8 mouse cellular contexts compared by ENCODE assay signal in the genomic region with DNA sequence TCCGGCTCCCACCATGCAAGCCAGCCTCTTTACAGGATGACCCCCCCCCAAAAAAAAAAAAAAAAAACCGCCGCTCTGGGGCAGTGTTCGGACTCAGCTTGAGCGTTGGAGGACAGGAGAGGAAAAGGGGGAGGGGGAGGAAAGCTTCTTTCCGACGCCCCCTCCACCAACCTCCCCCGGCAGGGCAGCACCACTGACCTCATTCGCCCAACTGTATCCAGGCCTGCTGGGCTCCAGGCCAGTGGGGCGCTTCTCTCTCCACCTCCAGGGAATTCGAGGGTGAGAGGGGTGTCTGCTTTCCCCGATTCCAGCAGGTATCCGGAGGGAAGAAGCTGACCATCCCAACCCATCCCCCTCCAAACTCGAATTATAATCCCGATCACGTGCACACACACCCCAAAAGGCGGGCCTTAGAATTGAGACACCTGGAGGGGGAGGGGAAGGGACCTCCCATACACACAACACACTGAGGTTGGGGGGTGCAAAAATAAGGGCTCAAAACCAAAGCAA. TPM values are rescaled to one million over a fixed set of nuclear protein-coding genes. Genes with fewer than 3 reads are reported as not detected.
A peak's percentile ranks its signal among the peaks of the same experiment; 100 is the strongest.
DNase-seq lines count a peak whose midpoint lies in the region; ATAC-seq and TF ChIP-seq lines count a peak whose summit lies in the region.

No protein-coding gene starts in this region.

- no peaks in the 10 kb centered on the region for H3K36me3 ChIP-seq in C2C12 (ENCODE audit: control insufficient read depth, insufficient read depth)
- peaks cover 8% of the 10 kb centered on the region for H3K36me3 ChIP-seq in heart, embryonic 16.5 days (ENCODE audit: control insufficient read depth, insufficient read depth)

- peak overlapping the region; percentile 55; the same call in 1 of the 2 replicates for H3K27ac ChIP-seq in cortical plate, adult 2 months (ENCODE audit: insufficient read depth, low read length)
- H3K27ac ChIP-seq in heart, embryonic 16.5 days (ENCODE audit: low read length): peak overlapping the region; percentile 88

- ATAC-seq in heart, embryonic 16.5 days (replicated peaks; ENCODE audit: extremely low read depth, insufficient read depth, low FRiP score): peak; percentile 55

- peaks cover 56% of the 10 kb centered on the region for H3K79me2 ChIP-seq in C2C12 (ENCODE audit: control insufficient read depth, insufficient read depth)

- peak overlapping the region; percentile 69 for H3K4me3 ChIP-seq in C2C12 (ENCODE audit: insufficient read depth, poor library complexity, severe bottlenecking)
- peak overlapping the region; percentile 98 for H3K4me3 ChIP-seq in cortical plate, adult 2 months (ENCODE audit: insufficient read depth, low read length)
- H3K4me3 ChIP-seq in heart, embryonic 16.5 days (ENCODE audit: low read length): peak overlapping the region; percentile 86

- peaks cover 49% of the 10 kb centered on the region for H3K79me3 ChIP-seq in C2C12 (ENCODE audit: low read depth)

- no peaks in the 10 kb centered on the region for H3K9me3 ChIP-seq in heart, embryonic 16.5 days (replicated peaks; ENCODE audit: control insufficient read depth, low read length)

- TF ChIP-seq POLR2A in cortical plate, adult 2 months (IDR thresholded peaks at IDR 0.05; ENCODE audit: extremely low read depth, insufficient read depth, low read length): no peak

- no peak for TF ChIP-seq CTCF in C2C12 (IDR thresholded peaks at IDR 0.05; ENCODE audit: control insufficient read depth, insufficient read depth, insufficient read length)
- TF ChIP-seq CTCF in cortical plate, adult 2 months (IDR thresholded peaks at IDR 0.05; ENCODE audit: extremely low read depth, insufficient read depth, low read length): no peak

- H3K27me3 ChIP-seq in C2C12 (ENCODE audit: control insufficient read depth, insufficient read depth, insufficient read length): no peaks in the 10 kb centered on the region
- no peaks in the 10 kb centered on the region for H3K27me3 ChIP-seq in heart, embryonic 16.5 days (ENCODE audit: control insufficient read depth, insufficient read depth, low read length)

- peak overlapping the region; percentile 75 for H3ac ChIP-seq in C2C12 (ENCODE audit: control insufficient read depth, insufficient read length, low read depth)

- H3K4me1 ChIP-seq in cortical plate, adult 2 months (ENCODE audit: control insufficient read depth, insufficient read depth, low read length): no peaks in the 10 kb centered on the region
- peaks cover 18% of the 10 kb centered on the region for H3K4me1 ChIP-seq in heart, embryonic 16.5 days (ENCODE audit: control insufficient read depth, insufficient read depth, low read length)

- under 1% methylated on average over 17 of the region's 17 CpGs for WGBS in heart, embryonic 16.5 days

- peak; percentile 85 for DNase-seq in R1 (ENCODE audit: low read depth, low spot score)
- DNase-seq in kidney, postnatal 10 days: peak; percentile 65
- peak; percentile 46 for DNase-seq in lung, postnatal 25 days (ENCODE audit: low spot score)
- peak; percentile 49 to 51 for DNase-seq in right cerebral cortex, adult 2 months (ENCODE audit: low spot score in 2 of 2)
- DNase-seq in frontal cortex, postnatal 14 days (ENCODE audit: low spot score in 2 of 2): no peak

- peak overlapping the region; percentile 93 for H3K9ac ChIP-seq in heart, embryonic 16.5 days (ENCODE audit: low read length)

- H3K4me2 ChIP-seq in heart, embryonic 16.5 days (ENCODE audit: low read depth, low read length): peak overlapping the region; percentile 91

TF ChIP-seq in C2C12, 6 proteins besides CTCF, POLR2A, EP300 and RAD21:
- TF ChIP-seq CEBPB (IDR thresholded peaks at IDR 0.05; ENCODE audit: low read depth) (no peak), MAX (IDR thresholded peaks at IDR 0.05) (peak; percentile 23), MYOG (IDR thresholded peaks at IDR 0.05; ENCODE audit: control insufficient read depth, extremely low read depth, insufficient read length) (no peak), FOSL1 (IDR thresholded peaks at IDR 0.05; ENCODE audit: insufficient read depth, low read length, poor library complexity, severe bottlenecking) (no peak), USF1 (IDR thresholded peaks at IDR 0.05; ENCODE audit: low read depth) (peak; percentile 85)

RNA-seq across cellular contexts. Expression of a gene that starts 0.5 kb away (rescaled TPM):
- polyA plus RNA-seq in C2C12 (2012; fragmentation: generic; extraction: Trizol): 48.6 TPM
- 31.2 and 31.9 TPM in 2 replicates for polyA plus RNA-seq in cortical plate, adult 2 months (2012; rRNA removed)
- 48.2 and 50.7 TPM in 2 replicates for polyA plus RNA-seq in heart, embryonic 16.5 days (2015; fragmentation: Nextera tagmentation; extraction: Ambion mirVana)

Comparison
In these comparisons a context has a peak if more than half of its experiments do, and no peak if none do; other contexts are left out.
1. DNase-seq: peak in R1 (single experiment), kidney, postnatal 10 days (single experiment), lung, postnatal 25 days (single experiment) and right cerebral cortex, adult 2 months (2 of 2); none in frontal cortex, postnatal 14 days (0 of 2).
2. Peak in every context shown above with its lines, with median percentiles within 50 percentile points of each other: H3K4me3 ChIP-seq.